Mouse (Mus musculus): ENCODE data around the gene Gm10184. TPM values are rescaled to one million over a fixed set of nuclear protein-coding genes. Genes with fewer than 3 reads are reported as not detected.
"Not testable (repeated sequence)": the region's sequence is repeated elsewhere in the genome, so short reads cannot be mapped to it uniquely, and the experiment has no call there.

Gm10184 gene
- polyA plus RNA-seq (2015; fragmentation: Nextera tagmentation; extraction: Ambion mirVana), result 53.4 and 53.5 TPM in 2 replicates

DNA sequence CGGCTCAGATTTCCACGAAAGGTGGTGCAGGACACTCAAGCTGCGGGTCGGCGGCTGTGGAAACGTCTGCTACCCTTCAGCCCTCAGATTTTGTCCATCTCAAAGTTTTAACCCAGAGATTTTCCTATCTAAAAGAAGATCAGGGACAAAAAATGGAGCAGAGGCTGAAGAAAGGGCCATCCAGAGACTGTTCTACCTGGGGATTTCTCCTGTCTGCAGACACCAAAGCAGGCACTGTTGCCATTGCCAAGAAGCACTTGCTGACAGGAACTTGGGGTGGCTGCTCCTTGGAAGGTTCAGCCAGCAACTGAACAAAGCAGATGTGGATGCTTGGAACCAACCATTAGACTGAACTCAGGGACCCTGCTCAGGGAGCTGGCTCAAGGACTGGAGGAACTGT lies at the start of gene Gm10184:
Gene Gm10184, minus strand, starts transcription at position 101 of the 400 bp plus-strand sequence.
- H3K27ac ChIP-seq, result no peak within 1 kb of the TSS
- no peaks in the 10 kb centered on the region for H3K27me3 ChIP-seq
- H3K9ac ChIP-seq, result no peak within 1 kb of the TSS
- H3K36me3 ChIP-seq, result no peaks in the 10 kb centered on the region
- no peaks in the 10 kb centered on the region for H3K9me3 ChIP-seq
- no peak for ATAC-seq (ENCODE audit: borderline replicate concordance, extremely low read depth, low FRiP score, low TSS enrichment)
- no peak within 1 kb of the TSS for H3K4me3 ChIP-seq
- 92% methylated on average over 6 of the region's 6 CpGs for WGBS
- no peaks in the 10 kb centered on the region for H3K4me1 ChIP-seq
- no peak within 1 kb of the TSS for H3K4me2 ChIP-seq

DNA sequence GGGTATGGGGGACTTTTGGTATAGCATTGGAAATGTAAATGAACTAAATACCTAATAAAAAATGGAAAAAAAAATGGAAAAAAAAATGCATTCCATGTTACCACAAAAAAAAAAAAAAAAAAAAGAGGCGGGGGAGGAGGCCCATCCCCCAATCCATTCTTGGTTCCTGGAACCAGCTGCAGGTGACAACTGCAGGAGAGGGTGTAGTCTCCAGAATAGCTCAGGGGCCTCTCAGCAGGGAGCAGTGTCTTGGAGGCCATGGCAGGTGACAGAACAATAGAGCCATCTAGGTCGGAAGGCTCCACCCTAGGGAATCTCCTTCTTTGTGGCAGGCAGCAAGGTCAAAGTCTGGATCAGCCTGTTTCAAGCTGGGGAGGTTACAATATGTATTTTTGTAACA lies 23.7 kb upstream of the Gm10184 start:
- Histone ChIP-seq H3K4me3 (no peak overlapping the region), H3K9ac (no peak overlapping the region), H3K27me3 (no peaks in the 10 kb centered on the region), H3K9me3 (no peaks in the 10 kb centered on the region), H3K27ac (no peak overlapping the region), H3K4me1 (no peaks in the 10 kb centered on the region), H3K4me2 (no peak overlapping the region), H3K36me3 (no peaks in the 10 kb centered on the region)
- no peak for ATAC-seq (ENCODE audit: borderline replicate concordance, extremely low read depth, low FRiP score, low TSS enrichment)
- WGBS, result 63% methylated on average over 1 of the region's 2 CpGs

DNA sequence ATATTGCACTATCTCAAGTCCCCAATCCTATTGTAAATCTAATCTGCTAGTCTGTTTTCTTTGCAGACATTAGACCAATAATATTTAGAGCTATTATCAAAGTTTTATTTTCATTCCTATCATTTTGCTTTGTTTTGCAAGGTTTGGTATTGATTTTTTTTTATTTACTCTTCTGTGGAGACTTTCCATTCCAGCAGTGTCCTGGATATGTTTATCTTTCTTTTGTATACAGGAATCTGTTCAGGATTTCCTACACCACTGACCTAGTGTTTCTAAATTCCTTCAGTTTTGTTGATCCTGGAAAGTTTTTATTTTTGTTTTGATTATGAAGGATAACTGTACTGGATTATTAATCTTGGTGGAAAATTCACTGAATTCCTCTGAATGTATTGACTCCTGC lies 2.6 kb downstream of the Gm10184 start:
- ATAC-seq (ENCODE audit: borderline replicate concordance, extremely low read depth, low FRiP score, low TSS enrichment), result no peak
- Histone ChIP-seq H3K4me3 (no peak overlapping the region), H3K4me2 (no peak overlapping the region), H3K27ac (no peak overlapping the region), H3K9me3 (no peaks in the 10 kb centered on the region), H3K4me1 (no peaks in the 10 kb centered on the region), H3K27me3 (no peaks in the 10 kb centered on the region), H3K36me3 (no peaks in the 10 kb centered on the region), H3K9ac (no peak overlapping the region)

DNA sequence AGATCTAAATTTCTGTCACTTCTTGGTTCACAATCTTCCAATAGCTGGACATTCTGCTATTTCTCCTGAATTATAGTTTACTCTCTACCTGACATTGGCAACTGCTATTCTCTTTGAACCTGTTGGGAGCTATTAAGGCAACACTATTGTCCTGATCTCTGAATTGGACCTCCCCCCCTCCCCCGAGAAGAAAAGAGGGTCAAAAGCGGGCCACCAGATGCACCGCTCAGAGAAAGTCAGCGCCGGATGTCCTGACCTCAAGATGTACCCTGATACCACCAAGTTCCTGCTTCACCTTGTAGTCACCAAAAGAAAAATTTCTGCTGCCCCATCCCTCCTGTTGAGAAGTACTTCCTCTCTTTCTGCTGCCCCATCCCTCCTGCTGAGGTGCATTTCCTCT lies 5.5 kb downstream of the Gm10184 start:
- ATAC-seq (ENCODE audit: borderline replicate concordance, extremely low read depth, low FRiP score, low TSS enrichment); H3K4me3 ChIP-seq; H3K4me2 ChIP-seq; H3K9me3 ChIP-seq; H3K27ac ChIP-seq; H3K36me3 ChIP-seq; H3K4me1 ChIP-seq; H3K27me3 ChIP-seq; H3K9ac ChIP-seq: not testable (repeated sequence)
- WGBS, result 82% methylated on average over 5 of the region's 5 CpGs

DNA sequence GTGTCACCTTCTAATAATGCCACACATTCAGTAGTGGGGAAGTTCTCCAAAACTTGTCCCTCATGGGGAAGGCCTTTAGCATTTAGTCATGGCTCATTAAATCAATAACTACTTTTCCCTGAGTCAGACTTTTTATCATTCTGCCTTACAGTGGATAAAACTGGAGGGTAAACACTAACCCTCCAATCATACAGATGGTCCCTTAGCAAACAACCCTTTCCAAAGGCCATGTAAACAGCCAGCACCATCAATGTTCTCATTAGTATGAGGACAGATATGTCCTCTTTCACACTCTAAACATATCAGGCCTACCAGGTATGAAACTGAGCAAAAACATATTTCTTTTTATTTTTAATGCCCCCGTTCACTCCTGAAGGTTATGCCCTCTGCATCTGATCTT lies 7.5 kb downstream of the Gm10184 start:
- H3K36me3 ChIP-seq, result no peaks in the 10 kb centered on the region
- 89% methylated on average over 1 of the region's 1 CpGs for WGBS
- H3K27ac ChIP-seq, result no peak overlapping the region
- no peaks in the 10 kb centered on the region for H3K27me3 ChIP-seq
- H3K9me3 ChIP-seq, result no peaks in the 10 kb centered on the region
- no peak overlapping the region for H3K4me3 ChIP-seq
- no peaks in the 10 kb centered on the region for H3K4me1 ChIP-seq
- no peak overlapping the region for H3K4me2 ChIP-seq
- no peak overlapping the region for H3K9ac ChIP-seq
- ATAC-seq (ENCODE audit: borderline replicate concordance, extremely low read depth, low FRiP score, low TSS enrichment), result no peak

DNA sequence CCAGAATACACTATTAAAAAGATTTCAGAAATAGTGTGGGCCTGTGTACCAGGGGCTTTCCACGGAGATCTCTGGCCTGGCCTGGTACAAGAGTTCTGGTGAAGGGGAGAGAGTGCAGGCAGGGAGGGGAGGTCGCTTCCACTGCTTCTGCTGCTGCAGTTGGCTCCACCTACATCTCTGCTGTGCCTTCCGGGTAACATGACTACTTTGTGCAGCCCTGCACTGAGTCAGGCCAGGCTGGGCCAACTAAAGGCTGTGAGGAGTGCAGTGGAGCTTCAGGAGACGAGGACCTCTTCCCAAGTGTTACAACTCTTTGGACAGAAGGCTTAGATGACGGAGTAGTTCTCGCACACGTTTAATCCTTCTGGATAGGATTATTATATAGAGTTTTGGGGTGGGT lies 9.6 kb downstream of the Gm10184 start:
- 49% methylated on average over 7 of the region's 7 CpGs for whole genome bisulfite sequencing
- ATAC-seq (ENCODE audit: borderline replicate concordance, extremely low read depth, low FRiP score, low TSS enrichment), result no peak

DNA sequence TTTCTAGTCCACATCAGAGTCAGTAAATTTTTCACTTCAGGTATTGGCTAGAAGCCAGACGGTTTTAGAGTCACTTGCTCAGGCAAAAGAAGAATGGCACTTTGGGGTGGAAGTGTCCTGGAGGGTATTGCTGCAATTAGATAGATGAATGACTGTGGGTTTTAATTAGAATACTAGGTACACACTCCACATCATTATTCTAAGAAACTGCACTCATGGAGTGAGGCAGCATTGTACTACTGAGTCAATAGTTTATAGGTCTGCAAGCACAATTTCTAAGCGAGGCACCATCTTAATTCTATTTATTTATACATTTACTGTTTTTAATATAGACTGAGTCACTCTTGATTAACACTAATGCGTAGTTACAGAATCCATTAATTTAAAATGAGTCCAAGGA lies 10.4 kb downstream of the Gm10184 start:
- no peaks in the 10 kb centered on the region for H3K27me3 ChIP-seq
- WGBS, result 65% methylated on average over 3 of the region's 3 CpGs
- no peak overlapping the region for H3K9ac ChIP-seq
- no peaks in the 10 kb centered on the region for H3K9me3 ChIP-seq
- no peak for ATAC-seq (ENCODE audit: borderline replicate concordance, extremely low read depth, low FRiP score, low TSS enrichment)
- no peak overlapping the region for H3K4me2 ChIP-seq
- no peaks in the 10 kb centered on the region for H3K36me3 ChIP-seq
- H3K27ac ChIP-seq, result no peak overlapping the region
- no peak overlapping the region for H3K4me3 ChIP-seq
- no peaks in the 10 kb centered on the region for H3K4me1 ChIP-seq

More for the DNA sequence above, 9.6 kb downstream of the Gm10184 start:
- Histone ChIP-seq H3K4me2 (no peak overlapping the region), H3K27me3 (no peaks in the 10 kb centered on the region), H3K9me3 (no peaks in the 10 kb centered on the region), H3K4me1 (no peaks in the 10 kb centered on the region), H3K9ac (no peak overlapping the region), H3K36me3 (no peaks in the 10 kb centered on the region), H3K27ac (no peak overlapping the region), H3K4me3 (no peak overlapping the region)

DNA sequence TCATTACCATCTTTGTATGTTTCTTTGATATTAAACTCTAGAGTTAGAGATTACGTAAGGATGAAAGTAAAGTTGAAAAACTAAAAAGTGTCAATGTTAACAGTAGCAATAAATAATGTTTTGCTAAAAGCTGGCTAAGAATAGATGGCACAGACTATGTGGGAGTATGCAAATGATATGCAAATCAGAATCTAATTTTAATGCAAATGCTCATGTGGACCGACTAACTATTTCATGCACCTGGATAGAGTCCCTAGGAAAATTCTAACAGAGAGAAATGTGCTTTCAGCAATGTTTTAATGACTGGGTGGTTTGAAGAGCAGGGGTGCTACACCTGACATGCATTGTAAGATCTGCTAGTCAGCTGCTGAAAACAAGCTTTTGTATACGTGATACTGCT lies 45.3 kb downstream of the Gm10184 start:
- no peak overlapping the region for H3K4me2 ChIP-seq
- H3K27me3 ChIP-seq, result no peaks in the 10 kb centered on the region
- H3K27ac ChIP-seq, result no peak overlapping the region
- H3K9me3 ChIP-seq, result no peaks in the 10 kb centered on the region
- no peak for ATAC-seq (ENCODE audit: borderline replicate concordance, extremely low read depth, low FRiP score, low TSS enrichment)
- H3K4me3 ChIP-seq, result no peak overlapping the region
- 78% methylated on average over 3 of the region's 3 CpGs for WGBS
- no peak overlapping the region for H3K9ac ChIP-seq
- H3K4me1 ChIP-seq, result no peaks in the 10 kb centered on the region
- H3K36me3 ChIP-seq, result no peaks in the 10 kb centered on the region

Measured in lung, embryonic 15.5 days (tissue).